Mouse (Mus musculus) urinary bladder, postnatal 4 days (tissue): Measurements from ENCODE around the gene Cacna1a.
"Not testable (repeated sequence)": the region's sequence is repeated elsewhere in the genome, so short reads cannot be mapped to it uniquely, and the experiment has no call there.

ENCODE experiments used
- DNase-seq, 2 experiments: peaks; one replicate each; pipeline ENCODE4 v3.0.0; 2021 to 2022; ENCODE audit warnings: low spot score in 2 of 2

The Cacna1a gene

DNA sequence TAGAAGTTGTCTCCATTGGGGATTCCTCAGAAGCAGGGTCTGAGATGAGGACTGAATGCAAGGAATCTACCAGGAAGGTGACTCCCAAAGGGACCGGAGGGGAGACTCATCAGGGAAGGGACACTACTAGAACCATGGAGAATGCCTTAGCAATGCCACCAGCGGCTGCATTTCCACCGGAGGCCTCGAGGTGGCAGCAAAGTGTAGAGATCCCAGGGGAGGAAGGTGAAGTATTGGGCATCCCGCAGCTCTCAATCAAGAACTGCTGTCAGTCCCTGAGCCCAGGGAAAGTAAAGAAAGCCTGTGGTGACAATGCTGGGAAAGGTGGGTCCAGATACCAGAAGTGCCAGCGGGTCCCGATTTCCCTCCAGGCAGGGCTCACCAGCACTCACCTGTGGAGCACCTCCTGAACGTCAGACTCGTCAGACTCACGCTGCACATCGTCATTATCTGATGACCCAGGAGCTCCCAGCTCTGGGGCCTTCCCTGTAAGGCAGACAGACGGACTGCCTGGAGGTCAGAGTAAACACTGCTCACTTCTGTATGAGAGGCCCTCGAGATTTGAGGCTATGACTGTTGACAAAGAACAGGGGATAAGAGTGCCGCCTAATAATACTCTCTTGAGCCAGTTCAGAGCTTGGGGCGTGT lies 203.9 kb downstream of the Cacna1a start:
- peak; percentile 55 to 79 for DNase-seq

DNA sequence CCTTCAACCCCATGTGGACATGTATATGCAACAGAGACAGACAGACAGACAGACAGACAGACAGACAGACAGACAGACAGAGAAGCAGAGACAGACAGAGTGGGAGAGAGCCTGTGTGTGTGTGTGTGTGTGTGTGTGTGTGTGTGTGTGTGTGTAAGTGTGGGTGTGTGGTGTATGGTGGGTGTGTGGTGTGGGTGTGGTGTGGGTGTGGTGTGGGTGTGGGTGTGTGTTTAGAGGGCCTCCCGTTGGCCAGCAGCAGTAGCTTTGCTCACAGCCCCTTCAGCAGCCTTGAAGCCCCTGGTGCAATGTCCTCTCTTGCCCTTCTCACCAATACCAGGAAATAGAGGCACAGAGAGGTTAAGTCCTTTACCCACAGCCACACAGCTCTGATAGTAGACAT lies 204.9 kb downstream of the Cacna1a start:
- no peak for DNase-seq

DNA sequence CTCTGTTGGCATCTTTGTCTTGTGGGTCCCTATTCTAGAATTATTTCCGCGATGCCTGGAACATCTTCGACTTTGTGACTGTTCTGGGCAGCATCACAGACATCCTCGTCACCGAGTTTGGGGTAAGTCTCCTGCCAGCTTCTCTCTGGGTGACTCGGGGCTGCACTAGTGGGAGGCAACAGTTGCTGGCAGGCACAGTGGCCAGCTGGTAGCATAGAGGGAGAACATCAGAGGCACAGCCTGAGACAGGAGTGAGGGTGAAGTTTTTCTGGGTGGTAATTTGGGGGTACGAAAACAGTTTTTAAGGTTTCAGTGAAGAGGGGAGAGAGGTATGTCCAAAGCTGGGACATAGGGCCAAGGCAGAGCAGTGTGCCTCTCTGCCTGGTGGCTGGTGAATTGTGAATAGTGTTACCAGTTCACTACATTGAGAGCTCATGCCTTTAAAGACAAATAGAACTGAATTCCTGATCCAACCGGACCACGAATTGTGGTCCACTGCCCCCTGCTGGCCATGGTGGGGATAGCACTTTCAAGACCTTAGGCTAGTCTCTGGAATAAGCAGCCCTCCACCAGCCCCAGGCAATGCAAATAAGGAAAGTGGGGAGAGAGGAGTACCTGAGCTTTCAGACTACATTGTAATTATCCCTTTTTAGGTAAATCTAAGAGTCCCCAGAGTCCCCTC lies 206.0 kb downstream of the Cacna1a start:
- DNase-seq = peak; percentile 60 to 85

DNA sequence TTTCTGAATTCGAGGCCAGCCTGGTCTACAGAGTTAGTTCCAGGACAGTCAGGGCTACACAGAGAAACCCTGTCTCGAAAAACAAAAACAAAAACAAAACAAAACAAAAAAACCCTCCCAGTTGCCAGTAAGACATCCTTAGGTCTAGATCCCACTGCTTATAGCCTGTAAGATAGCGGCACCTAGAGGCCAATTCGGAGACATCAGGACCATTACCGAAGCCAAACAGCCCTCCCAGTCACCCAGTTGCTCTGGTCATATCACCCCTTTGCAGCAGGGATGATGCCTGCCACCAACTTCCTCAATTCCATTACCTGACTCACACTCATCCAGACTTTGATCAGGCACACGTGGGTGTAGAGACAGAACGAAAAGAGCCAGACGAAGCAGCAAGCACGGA lies 207.4 kb downstream of the Cacna1a start:
- no peak for DNase-seq

DNA sequence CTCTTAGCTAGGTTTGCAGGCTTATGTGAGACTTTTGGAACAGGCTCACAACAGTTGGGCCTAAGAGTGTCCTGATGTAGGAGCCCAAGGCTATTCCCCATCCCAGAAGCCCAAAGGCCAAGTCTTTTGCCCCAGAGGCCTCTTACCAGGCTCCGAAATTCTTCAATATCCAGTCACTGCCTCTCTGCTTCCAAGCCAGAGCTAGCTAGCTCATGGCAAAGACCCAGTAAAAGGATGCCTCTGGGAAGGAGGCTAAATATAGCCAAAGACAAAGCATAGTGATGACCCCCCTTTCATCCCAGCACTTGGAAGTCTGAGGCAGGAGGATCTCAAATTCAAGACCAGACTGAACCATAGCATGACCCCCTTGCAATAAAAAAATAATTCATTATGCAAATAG lies 211.2 kb downstream of the Cacna1a start:
- no peak for DNase-seq

DNA sequence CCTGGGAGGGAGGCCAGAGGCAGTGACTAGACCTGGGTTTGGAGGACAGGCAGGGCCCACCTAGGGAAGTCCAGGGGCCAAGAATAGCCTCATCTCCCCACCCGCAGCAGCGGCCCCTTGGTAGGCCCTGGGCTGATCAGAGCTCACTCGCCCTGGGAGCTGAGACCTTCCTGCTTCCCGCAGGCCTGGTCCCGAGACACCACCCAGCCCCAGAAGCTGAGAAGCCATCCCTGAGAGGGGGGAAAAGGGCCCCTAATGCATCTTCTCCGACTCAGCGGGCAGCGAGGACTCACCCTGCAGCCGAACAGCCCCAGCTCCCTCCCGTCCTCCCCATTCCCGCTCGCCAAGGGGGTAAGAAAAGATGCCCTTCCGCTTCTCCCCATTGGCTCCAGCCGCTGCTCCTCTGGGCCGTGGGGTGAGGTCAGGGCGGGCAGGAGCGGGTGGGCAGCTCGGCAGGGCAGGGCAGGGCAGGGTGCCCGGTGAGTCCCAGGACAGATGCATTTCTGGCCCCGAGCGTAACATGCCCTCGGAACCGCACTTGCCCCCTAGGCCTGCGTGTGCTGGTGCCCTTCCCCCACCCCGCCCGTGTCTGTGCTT lies 212.2 kb downstream of the Cacna1a start:
- DNase-seq = no peak

DNA sequence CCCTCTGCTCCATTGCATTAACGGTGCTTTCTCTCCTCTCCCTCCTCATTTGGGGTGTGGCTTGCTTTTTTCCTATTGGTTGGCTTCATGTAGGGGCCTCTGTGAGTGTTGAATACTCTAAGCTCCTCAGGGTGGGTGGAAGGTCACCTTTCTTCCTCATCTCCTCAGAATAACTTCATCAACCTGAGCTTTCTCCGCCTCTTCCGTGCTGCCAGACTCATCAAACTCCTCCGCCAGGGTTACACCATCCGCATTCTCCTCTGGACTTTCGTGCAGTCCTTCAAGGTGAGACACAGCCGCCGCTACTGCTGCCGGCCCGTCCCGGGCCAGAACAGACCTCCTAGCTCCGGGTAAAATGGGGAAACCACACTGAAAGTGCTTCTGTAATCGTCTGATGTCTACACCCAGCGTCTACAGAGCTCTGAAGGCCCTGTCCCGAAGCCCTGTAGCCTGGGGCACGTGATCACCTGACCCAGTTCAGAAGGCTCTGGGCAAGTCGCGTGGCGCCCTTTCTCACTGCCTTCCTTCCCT lies 213.0 kb downstream of the Cacna1a start:
- DNase-seq = no peak

DNA sequence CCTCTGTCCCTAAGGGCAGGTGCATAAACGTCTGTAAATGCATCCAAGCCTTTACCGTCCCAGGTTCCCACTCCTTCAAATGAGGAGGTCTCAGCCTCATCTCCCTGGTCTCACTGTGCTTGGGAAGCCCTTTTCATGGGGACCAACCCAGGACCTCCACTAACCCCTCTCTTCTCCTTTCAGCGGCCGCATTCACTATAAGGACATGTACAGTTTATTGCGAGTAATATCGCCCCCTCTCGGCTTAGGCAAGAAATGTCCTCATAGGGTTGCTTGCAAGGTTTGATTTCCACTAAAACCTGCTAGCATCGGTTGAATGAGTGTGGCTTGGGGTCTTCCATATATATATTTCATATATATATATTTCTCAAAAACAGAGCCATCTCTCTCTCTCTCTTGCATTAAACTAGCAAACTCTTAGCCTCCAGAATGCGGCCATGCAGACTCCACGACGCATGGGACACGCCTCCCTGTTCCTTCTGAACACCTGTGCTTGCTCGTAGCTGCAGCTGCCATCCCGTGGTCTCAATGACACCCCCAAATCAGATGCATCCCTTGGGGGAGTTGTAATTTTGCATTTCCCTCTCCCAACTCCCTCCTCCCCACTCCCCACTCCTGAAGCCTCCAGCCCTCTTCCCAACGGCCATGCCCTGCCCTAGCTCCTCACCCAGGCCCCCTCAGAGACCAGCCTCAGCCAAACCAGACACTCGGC lies 226.4 kb downstream of the Cacna1a start:
- DNase-seq = no peak

DNA sequence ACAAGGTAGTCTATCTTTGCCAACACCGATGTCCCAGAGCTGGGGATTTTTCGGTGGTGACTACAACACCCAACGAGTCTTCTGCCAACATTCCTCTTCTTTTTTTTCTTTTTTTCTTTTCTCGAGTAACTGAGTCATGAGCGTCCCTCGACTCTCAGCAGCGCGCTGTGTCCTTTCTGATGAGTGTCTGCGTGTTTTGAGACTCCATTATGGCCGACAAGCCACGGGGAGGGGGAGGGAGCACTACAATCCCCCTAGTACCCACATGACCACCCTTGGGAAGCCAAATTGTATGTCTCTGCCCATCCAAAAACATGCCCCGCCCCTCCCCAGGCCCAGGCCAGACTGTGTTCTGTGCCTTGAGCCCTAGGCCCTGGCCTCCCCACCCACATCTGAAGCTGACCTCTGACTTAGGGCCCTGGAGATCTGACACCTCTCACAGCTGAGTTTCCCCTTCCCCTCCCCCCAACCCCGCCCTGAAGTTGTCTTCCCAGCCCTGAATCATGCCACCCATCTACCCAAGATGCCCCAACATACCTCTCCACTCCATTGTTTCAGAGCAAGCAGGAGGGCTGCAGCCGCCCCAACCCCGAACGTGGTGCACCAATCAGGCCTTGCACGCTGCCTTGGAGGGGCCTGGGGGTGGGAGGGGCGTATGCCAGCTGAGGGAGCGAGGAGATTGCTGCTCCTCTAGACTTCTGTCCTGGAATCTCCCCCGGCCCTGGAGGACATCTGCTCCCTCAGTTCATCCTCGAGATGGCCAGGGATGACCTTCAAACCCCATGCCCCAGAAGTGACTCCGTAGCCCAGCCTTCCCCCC lies 227.6 kb downstream of the Cacna1a start:
- no peak for DNase-seq

DNA sequence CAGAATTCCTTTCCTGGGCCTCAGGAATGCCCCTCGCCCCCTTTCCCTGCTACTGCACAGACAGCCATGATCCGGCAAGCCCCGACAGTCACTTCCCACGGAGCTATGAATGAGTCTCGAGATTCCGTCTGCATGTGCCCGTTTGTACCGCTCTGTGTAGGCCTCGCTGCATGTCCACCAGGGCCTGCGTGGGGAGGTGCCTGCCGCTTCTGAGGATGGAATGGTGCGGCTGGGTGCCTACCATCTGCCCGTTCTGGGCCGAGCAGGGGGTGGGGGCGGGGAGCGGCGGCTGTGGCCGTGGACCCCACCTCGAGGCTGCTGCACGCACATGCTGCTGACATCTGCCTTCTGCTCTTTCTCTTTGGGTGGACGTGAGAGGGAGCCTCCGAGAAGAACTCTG lies 228.8 kb downstream of the Cacna1a start:
- DNase-seq = no peak

DNA sequence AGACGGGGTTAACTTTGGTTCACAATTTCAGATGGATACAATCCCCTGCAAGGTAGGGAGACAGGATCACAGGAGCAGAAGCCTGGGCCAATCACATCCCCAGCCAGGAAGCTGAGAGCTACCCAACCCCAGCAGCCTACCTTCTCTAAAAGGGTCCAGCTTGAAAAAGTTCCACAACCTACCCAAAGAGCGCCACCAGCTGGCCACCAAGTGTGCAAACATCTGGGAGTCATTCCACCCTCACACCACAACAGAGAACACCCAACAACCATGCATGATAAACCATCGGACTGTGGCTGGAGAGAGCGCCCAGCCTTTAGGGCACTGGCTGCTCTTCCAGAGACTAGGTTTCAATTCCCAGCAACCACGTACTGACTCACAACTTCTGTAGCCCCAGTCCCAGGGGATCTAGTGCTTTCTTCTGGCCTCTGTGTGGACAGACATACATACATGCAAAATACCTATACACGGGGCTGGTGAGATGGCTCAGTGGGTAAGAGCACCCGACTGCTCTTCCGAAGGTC lies 232.9 kb downstream of the Cacna1a start:
- DNase-seq = no peak

DNA sequence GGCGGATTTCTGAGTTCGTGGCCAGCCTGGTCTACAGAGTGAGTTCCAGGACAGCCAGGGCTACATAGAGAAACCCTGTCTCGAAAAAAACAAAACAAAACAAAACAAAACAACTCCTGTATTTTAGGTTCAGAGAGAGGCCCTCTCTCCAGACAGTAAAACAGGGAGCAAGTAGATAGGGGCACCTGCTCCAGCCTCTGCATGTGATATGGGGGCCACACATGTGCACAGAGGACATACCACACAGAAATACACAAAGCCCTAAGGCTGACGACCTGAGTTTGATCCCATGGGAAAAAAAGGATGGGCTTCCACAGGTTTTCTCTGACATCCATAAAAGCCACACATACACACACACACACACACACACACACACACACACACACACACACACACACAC lies 235.2 kb downstream of the Cacna1a start:
- DNase-seq = not testable (repeated sequence)

DNA sequence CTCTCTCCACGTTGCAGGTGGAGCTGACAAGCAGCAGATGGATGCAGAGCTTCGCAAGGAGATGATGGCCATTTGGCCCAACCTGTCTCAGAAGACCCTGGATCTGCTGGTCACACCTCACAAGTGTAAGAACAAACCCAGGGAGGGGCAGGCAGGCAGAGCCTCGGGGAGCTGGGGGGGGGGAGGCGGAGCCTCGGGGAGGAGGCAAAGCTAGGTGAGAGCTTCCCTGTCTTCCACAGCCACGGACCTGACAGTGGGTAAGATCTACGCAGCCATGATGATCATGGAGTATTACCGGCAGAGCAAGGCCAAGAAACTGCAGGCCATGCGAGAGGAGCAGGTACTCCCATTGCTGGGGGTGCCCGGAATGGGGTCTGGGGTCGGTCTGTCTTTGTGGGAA lies 241.3 kb downstream of the Cacna1a start:
- DNase-seq = no peak

DNA sequence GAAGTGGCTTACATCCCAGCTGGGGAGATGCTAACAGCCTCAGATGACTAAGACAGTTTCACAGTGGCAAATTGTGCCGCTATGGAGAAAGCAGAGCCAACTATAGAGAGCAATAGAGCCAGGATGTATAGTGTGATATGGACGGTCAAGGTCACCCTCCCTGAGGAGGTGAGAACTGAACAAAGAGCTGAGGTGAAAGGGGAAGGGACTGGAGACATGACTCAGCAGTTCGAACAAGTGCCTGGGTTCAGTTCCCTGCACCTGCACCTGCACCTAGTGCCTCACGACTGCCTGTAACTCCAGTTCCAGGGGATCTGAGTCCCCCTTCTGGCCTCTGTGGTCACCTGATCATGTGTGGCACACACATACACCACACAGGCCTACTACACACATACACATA lies 241.9 kb downstream of the Cacna1a start:
- DNase-seq = no peak

DNA sequence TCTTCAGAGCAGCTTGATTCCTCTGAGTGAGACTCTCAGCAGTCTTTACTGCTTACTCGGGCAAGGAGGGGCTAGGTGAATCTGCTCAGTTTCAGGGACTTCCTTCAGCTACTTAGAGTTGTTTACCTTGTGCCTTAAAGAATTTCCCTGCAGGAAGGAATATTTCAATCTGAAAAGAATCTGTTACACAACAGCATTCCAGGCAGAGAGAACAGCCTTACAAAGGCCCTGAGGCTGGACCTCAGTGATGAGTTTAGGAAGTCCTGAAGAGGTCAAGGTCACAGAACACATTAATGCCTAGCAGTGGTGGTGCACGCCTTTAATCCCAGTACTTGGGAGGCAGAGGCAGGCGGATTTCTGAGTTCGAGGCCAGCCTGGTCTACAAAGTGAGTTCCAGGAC lies 243.6 kb downstream of the Cacna1a start:
- no peak for DNase-seq

DNA sequence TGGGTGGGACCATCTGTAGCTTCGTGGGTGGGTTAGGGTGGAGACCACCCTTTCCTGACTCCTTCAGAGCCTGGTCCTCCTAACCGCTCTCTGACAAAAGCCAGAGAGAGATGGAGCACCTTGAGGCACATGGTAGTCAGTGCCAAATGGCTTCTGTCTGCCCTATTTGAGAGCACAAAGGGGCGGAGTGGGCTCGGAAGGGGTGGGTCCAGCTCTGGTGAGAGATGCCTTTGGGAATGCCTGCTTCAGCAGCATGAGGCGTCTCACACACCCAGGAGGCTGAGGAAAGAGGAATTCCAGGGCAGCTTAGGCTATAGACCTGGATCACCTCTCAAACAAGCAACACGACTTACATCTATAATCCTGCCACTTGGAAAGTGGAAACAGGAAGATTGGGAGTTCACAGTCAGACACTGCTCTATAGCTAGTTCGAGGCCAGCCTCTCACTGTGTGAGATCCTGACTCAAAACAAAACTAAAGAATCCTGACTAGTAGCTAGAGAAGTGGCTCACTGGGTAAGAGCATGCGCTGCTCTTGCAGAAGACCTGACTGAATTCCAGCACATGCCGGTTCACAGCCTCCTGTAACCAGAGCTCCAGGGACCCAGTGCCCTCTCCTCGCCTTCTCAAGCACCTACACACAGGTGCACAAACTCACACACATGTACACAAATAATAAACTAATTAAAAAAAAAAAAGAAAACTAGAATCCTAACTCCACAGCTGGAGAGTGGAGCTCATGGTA lies 245.8 kb downstream of the Cacna1a start:
- no peak for DNase-seq

DNA sequence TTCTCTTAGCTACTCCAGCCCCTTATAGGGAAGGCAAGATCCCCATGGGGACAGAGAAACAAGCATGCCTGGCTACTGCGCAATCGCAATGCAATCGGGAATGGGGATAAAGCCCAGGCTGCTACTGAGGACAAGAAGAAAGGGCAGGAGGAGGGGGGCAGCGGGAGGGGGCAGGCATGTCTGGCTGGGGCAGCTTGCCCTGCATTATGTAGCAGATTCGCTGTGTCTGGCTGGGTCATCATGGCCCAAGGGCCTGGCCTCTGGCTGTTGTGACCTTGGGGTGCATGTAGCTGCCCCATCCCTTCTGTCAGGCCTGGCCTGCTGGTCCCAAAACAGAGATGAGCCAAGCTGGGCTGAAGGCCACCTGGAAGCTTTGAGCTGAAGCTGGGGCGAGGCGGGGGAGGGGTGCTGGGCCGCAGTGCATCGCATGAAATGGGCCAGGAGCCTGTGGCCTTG lies 246.6 kb downstream of the Cacna1a start:
- DNase-seq = peak in 1 of 2 experiments; percentile 60

DNA sequence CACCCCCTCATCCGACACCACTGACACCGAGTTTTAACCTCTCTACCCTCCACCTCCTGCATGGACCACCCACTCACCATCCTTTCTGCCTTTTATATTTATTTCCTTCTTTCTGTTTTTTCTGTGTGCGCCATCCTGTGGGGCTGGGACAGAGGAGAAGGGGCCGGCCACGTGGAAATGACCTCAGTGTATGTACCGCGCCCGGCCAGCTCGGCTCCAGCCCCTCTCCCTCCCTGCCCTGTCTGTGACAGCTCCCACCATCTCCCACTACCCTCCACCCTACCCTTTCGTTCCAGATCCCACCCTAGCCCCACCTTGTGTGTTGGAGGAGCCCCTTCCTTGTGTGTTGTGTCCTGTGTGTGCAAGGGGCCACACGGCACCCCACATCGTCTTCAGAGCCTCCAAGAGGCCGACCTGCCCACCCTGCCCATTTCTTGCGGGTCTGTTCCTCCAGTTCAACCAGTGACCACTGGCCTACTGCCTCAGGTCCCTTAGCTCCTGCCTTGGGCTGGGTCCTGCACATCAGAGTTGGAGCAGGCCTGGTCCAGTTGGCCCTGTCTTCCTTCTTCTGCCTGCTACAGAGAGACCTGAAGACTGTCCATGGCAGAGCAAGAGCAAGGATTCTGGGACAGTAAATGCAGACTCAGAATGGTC lies 247.3 kb downstream of the Cacna1a start:
- DNase-seq = no peak

DNA sequence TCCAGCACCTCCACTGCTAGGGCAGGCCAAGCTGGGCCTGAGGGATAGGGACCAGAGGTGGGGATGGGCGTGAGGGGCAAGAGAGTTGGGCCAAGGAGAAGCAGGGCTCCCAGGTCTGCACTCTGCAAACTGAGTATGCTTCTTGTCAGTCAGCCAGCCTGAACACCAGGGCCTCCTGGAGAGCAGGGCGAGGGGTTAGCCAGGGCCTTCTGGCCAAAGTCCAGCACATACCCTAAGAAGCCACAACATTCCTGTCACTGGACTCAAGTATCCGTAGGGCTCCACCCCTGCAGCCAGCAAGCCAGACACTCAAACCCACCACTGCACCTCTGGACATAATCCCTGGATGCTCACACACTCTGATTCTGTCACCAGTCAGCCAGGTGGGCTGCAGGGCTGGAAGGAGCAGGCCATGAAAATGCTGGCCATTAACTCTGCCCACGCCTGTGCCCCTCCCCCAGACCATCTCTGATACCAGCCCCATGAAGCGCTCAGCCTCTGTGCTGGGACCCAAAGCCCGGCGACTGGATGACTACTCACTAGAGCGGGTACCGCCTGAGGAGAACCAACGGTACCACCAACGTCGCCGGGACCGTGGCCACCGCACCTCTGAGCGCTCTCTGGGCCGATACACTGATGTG lies 247.9 kb downstream of the Cacna1a start:
- no peak for DNase-seq
